Mouse (Mus musculus) embryonic fibroblast, embryonic 13.5 days (primary cell): ENCODE results near the gene Csnk1g2.

ENCODE experiments used
- CTCF ChIP-seq: IDR thresholded peaks from 2 replicates; pipeline ENCODE4 v1.5.1; 2011; ENCODE audit warnings: mild to moderate bottlenecking, control low read depth, low read length, moderate library complexity, borderline replicate concordance; ENCODE audit not compliant: insufficient read depth
- POLR2A ChIP-seq: IDR thresholded peaks from 2 replicates; pipeline ENCODE4 v1.6.1; 2011; ENCODE audit warnings: low read depth, mild to moderate bottlenecking, control low read depth, low read length, moderate library complexity

- TF ChIP-seq CTCF: no peak
- no peak for TF ChIP-seq POLR2A
Observed at GRCm38 (mm10) chr10:80670531-80670930, 47.9 kb downstream of the Csnk1g2 start.
